Mouse (Mus musculus) spleen, adult 18-20 months (tissue): ENCODE measurements around the gene Msx2.

Source experiments
- DNase-seq, 2 experiments: peaks; one replicate each; pipeline ENCODE4 v3.0.0; 2022; ENCODE audit warnings: mixed read lengths in 2 of 2

Msx2 gene

GRCm38 (mm10) chr13:53472614-53473124 is at the start of gene Msx2:
Gene Msx2, minus strand, starts transcription at chr13:53473074.
- DNase-seq = no peak

- DNase-seq = no peak
These were observed 48.6 kb upstream of the Msx2 start for GRCm38 (mm10) chr13:53521468-53521867.

- no peak for DNase-seq
These were observed 47.6 kb upstream of the Msx2 start for GRCm38 (mm10) chr13:53520343-53520937.

- no peak for DNase-seq
These were observed 46.9 kb upstream of the Msx2 start for GRCm38 (mm10) chr13:53519727-53520126.

DNA sequence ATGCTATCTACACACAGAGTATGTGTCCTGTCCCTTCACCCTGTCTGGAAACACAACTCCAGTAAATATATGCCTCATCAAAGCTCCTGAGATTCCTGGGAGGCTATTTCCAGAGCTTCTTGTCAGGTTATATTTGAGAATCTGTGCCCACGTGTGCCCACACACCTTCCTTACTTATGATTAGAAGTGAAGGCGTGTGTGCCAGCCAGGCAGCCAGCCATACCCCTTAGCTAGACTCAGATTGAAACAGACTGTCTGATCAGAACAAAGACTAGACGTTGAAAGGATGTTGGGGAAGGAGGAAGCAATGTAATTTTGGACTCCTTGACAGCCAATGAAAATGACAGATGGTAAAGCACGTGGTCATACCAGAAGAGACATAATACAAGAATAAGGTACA is 45.4 kb upstream of the Msx2 start:
- DNase-seq = no peak

DNA sequence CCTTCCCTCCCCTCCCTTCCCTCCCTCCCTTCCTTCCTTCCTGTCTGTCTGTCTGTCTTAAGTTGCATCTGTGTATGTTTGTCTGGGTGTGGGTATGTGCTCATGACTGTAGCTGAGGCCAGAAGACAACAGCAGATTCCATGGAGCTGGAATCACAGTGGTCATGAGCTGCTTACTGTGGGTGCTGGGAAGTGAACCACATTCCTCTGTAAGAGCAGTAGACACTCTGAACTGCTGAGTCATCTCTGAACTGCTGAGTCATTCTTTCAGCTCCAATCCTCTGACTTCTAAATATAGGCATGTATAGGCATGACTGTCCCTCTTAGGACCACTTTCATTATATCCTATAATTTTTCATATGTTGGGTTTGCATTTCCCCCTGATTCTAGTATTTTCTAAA is 41.7 kb upstream of the Msx2 start:
- DNase-seq = no peak

- DNase-seq = no peak
These were observed 38.5 kb upstream of the Msx2 start for GRCm38 (mm10) chr13:53511366-53511765.

- no peak for DNase-seq
These were observed 29.5 kb upstream of the Msx2 start for GRCm38 (mm10) chr13:53502406-53502805.

DNA sequence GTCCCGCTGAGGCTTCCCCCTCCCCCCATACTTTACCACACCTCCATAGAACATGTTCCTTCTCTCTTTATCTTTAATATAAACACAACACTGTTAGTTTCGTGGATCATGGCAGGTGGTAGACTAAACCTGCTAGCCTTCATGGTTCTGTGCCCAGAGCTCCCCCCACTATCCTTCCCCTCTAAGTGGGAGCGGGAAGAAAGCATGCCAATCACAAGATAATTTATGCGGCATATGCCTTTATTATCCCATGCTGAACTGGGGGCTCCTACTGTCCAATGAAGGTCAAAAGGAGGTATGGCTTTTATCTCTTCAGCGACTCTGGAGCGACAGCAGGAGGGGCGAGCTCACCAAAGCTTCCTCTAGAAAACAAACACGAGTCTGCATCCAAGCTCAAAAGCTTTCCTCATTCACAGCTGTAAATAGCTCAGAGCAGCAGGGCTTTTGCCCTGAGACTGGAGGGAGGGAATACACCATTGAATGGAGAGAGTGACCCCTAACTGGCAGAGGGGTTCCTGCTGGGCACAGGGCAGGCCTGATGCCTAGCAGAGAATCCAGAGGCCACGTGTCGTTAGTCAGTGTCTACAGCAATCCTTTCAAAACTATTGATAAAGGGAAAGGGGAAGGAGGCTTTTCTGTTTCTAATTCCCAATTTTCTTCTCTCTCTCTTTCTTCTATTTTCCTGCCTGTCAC is 28.8 kb upstream of the Msx2 start:
- no peak for DNase-seq

- DNase-seq = no peak
These were observed 28.2 kb upstream of the Msx2 start for GRCm38 (mm10) chr13:53501057-53501456.

DNA sequence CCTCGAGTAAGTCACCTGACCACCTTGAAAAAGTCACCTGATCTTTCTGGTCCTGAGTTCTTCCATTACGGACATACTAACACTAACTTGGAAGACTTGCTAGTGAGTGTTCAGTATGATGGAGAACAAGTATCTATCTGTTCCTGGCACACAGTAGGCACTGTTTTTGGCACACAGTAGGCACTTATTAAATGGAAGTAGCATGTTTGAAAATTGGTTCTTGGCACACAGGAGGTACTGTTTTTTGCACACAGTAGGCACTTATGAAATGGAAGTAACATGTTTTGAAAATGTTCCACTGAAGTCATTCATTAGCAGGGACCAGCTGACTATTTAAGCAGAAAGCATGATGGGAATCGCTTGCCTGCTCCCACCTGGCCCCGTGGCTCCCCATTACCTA is 13.6 kb upstream of the Msx2 start:
- no peak for DNase-seq

DNA sequence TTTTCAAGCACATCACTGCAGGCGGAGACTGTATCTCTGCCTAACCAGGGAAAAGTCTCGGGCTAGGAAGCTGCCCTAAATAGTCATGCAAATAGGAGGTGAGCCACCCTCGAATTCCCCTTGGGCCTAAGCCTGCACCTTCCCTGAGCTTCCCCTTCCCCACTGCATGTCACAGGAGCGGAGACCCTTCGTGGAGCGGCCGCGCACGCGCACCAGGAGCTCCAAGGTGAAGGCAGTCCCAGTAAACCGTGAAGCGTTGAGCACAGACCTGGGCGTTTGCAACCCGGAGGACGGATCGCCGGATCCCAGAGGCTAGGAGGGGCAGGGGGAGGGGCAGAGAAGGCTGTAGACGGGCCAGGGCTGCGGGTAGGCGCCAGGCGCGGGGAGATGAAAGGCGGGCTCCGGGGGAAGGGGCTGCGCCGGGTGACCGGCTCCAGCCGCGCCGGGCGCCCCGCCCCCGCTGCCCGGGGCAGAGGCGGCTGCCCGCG is 2.9 kb upstream of the Msx2 start:
- no peak for DNase-seq

DNA sequence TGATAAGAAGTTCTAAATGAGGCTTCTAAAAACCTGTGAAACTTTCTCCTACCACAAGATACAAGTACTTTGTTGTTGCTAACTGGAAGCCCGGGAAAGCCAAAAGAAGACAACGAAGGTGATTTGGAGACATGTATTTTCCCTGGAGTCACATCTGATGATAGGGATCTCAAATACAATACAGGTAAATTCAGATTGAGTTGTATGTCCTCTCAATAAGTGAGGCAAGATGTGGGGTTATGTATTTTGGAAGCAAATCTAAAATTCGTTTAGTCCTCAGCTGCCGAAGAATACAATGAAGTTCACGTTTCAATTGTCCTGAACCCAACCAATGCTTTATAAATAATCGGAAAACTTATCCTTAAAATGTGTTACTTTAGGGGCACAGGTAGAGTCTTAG is 1.6 kb upstream of the Msx2 start:
- DNase-seq = no peak

DNA sequence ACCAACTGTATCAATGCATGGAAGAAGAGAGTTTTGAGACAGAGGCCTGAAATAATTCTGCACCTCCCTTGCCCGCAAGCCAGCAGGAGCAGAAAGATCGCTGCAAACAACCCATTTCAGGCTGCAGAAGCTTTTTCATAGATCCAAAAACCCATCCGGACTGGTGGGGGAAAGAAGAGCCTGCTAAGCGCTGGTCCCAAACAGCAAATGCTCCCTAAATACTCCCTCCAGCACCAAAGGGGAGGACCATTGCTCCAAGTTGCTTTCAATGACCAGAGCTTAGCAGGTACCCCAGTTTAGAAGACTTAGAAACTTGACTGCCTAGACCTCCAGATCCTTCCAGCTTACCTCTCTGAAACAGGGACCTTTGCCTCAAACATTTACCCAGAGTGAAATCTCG is 1.1 kb upstream of the Msx2 start:
- DNase-seq = no peak

- DNase-seq = no peak
These were observed 417 bp upstream of the Msx2 start for GRCm38 (mm10) chr13:53473291-53473690.

DNA sequence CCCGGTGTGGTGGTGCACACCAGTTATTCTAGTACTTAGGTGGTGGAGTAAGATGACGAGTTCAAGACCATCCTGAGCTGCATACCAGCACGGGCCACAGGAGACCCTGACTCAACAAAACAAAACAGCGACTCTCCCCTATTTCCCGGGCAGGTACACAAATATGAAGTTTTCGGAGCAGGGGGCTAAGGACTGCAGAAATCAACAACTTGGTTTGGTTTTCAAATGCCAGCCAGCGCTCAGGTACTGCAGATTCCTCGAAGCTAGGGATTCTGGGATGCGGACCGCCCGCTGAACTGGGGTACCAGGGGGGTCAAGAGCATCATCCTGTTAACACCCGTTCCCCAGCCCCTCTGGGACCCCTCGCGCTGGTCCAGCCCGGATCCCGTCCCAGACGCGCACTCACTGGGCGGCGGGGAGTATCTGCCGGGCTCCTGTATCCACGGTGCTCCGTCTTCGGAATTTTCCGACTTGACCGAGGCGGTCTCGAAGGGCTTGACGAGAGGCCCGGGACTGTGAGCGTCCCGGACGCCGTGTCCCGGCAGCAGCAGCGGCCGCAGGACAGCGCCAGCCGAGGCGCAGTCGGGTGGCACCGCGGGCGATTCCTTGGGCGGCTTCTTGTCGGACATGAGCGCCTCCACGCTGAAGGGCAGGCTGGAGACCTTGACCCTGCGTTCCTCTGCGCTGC is 804 bp downstream of the Msx2 start:
- DNase-seq = no peak

GRCm38 (mm10) chr13:53471411-53471810 is 1.5 kb downstream of the Msx2 start:
- DNase-seq = no peak

GRCm38 (mm10) chr13:53470437-53471151 is 2.3 kb downstream of the Msx2 start:
- no peak for DNase-seq

DNA sequence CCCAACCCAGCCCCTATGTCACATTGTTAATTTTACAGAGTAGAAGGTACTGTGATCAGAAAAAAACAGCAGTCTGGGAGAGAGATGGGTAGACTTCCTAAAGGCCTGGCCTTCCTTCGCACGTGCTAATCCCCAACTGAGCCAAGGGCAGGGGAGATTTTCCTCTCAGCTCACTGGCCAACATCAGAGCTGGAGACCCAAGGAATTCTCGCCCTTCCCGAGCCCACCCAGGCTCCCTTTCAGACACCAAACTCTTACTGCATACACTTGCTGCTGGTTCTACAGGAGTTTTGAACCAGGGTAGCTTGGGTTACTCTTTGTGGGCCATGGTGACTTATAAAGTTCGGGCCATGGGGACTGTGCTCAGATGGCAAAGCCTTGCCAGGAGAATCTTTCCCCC is 3.1 kb downstream of the Msx2 start:
- DNase-seq = no peak

- DNase-seq = no peak
These were observed 4.7 kb downstream of the Msx2 start for GRCm38 (mm10) chr13:53468171-53468570.

GRCm38 (mm10) chr13:53466189-53466866 is 6.5 kb downstream of the Msx2 start:
- DNase-seq = no peak

DNA sequence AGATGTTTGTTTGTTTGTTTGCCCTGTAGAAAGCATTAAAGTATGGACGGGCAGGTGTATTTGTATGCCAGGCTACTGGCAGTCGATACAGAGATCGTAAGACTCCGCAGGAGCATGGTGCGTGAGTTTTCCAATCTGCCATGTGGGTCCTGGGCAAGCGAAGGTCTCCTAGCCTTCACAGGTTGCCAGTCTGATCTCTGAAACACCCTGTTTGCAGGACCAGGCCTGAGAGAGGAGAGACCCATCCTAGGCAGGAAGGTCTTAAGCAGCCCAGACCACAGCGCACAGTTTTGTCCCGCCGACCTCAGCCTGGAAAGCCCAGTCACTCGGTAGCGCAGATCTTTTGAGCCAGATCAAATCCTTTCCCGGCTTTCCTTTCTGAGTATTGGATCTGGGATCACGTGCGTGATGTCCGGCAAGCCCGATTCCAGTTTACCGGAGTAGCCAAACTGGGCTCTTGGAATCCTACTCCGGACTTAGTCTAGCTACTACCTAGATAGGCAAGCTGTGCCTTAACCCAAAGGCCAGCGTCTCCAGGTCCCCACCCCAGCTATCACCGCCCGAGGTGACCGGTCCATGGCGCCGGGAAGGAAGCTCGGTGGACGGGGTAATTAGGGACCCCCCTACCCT is 7.6 kb downstream of the Msx2 start:
- DNase-seq = no peak
